Mouse (Mus musculus): Measurements from ENCODE around the gene 6330403K07Rik.

Gene 6330403K07Rik

GRCm38 (mm10) chr11:71033163-71033761 lies at the start of gene 6330403K07Rik:
Gene 6330403K07Rik, minus strand, starts transcription at chr11:71033513.
- peak; percentile 66 to 81 for DNase-seq (ENCODE audit: low spot score in 2 of 2)

GRCm38 (mm10) chr11:71076342-71076741 lies 43.0 kb upstream of the 6330403K07Rik start:
- no peak for DNase-seq (ENCODE audit: low spot score in 2 of 2)

GRCm38 (mm10) chr11:71052554-71052953 lies 19.2 kb upstream of the 6330403K07Rik start:
- DNase-seq (ENCODE audit: low spot score in 2 of 2), result no peak

- DNase-seq (ENCODE audit: low spot score in 2 of 2), result no peak
Measured at GRCm38 (mm10) chr11:71039526-71040298, 6.4 kb upstream of the 6330403K07Rik start.

GRCm38 (mm10) chr11:71032491-71033162 lies 686 bp downstream of the 6330403K07Rik start:
- DNase-seq (ENCODE audit: low spot score in 2 of 2), result peak in 1 of 2 experiments; percentile 32

- DNase-seq (ENCODE audit: low spot score in 2 of 2), result no peak
Measured at GRCm38 (mm10) chr11:71032070-71032469, 1.2 kb downstream of the 6330403K07Rik start.

- DNase-seq (ENCODE audit: low spot score in 2 of 2), result no peak
Measured at GRCm38 (mm10) chr11:71029403-71030118, 3.8 kb downstream of the 6330403K07Rik start.

- no peak for DNase-seq (ENCODE audit: low spot score in 2 of 2)
Measured at GRCm38 (mm10) chr11:71028280-71028679, 5.0 kb downstream of the 6330403K07Rik start.

- DNase-seq (ENCODE audit: low spot score in 2 of 2), result peak; percentile 99
Measured at GRCm38 (mm10) chr11:71019201-71020068, 13.9 kb downstream of the 6330403K07Rik start, which contains the start of the genes Mis12 and Derl2. Gene Mis12, plus strand, starts transcription at chr11:71019611. Gene Derl2, minus strand, starts transcription at chr11:71019841.

GRCm38 (mm10) chr11:71018416-71019200 lies 14.7 kb downstream of the 6330403K07Rik start:
- DNase-seq (ENCODE audit: low spot score in 2 of 2), result no peak

GRCm38 (mm10) chr11:71017051-71017450 lies 16.3 kb downstream of the 6330403K07Rik start:
- no peak for DNase-seq (ENCODE audit: low spot score in 2 of 2)

GRCm38 (mm10) chr11:71012743-71013142 lies 20.6 kb downstream of the 6330403K07Rik start:
- no peak for DNase-seq (ENCODE audit: low spot score in 2 of 2)

- DNase-seq (ENCODE audit: low spot score in 2 of 2), result no peak
Measured at GRCm38 (mm10) chr11:71008321-71008720, 25.0 kb downstream of the 6330403K07Rik start.

GRCm38 (mm10) chr11:71007831-71008230 lies 25.5 kb downstream of the 6330403K07Rik start:
- no peak for DNase-seq (ENCODE audit: low spot score in 2 of 2)

GRCm38 (mm10) chr11:71007026-71007425 lies 26.3 kb downstream of the 6330403K07Rik start:
- no peak for DNase-seq (ENCODE audit: low spot score in 2 of 2)

GRCm38 (mm10) chr11:71005046-71005445 lies 28.3 kb downstream of the 6330403K07Rik start:
- no peak for DNase-seq (ENCODE audit: low spot score in 2 of 2)

- peak; percentile 95 to 96 for DNase-seq (ENCODE audit: low spot score in 2 of 2)
Measured at GRCm38 (mm10) chr11:71004316-71004773, 29.0 kb downstream of the 6330403K07Rik start, which contains the start of gene Dhx33. Gene Dhx33, minus strand, starts transcription at chr11:71004437.

- no peak for DNase-seq (ENCODE audit: low spot score in 2 of 2)
Measured at GRCm38 (mm10) chr11:71003611-71004315, 29.6 kb downstream of the 6330403K07Rik start.

GRCm38 (mm10) chr11:71001167-71001566 lies 32.1 kb downstream of the 6330403K07Rik start:
- DNase-seq (ENCODE audit: low spot score in 2 of 2), result no peak
